16 mouse cellular contexts compared by ENCODE assay signal in genomic region chr3:136917080-136917479, GRCm38 (mm10).
"Had no signal": no experiment of that assay in that cellular context is flagged by ENCODE, and none has a peak within 500 bp of the region (broad histone marks: within the 10 kb centered on the region; RNA-seq: fewer than 3 reads in every experiment).

No protein-coding gene starts in this region.

- DNase-seq: kidney, postnatal 14 days; kidney, postnatal 4 days; layer of hippocampus, adult 9-11 months; layer of hippocampus, postnatal 36 days; liver, embryonic 13.5 days; lung, adult 2 months; lung, postnatal 14 days; lung, postnatal 4 days; midbrain, embryonic 14.5 days; right cerebral cortex, adult 18-20 months; right cerebral cortex, postnatal 14 days; right cerebral cortex, postnatal 4 days; spleen, adult 18-20 months; thymus, postnatal 25 days had no signal

- H3K4me3 ChIP-seq: left cerebral cortex, adult 2 months; liver, embryonic 13.5 days; stomach, embryonic 15.5 days had no signal

- H3K27ac ChIP-seq: left cerebral cortex, adult 2 months; liver, embryonic 13.5 days; stomach, embryonic 15.5 days had no signal
